Mouse (Mus musculus) T-helper 17 cell (primary cell): ENCODE measurements at regions not wholly inside any gene's neighbourhood (a gene's known extent, or its start where the extent isn't known, plus 50 kb on each side); places are given as distances from the start of the nearest gene placed in this dataset.

Source experiments
- in situ Hi-C, 2 experiments: fragments of 300-600 bp; cut with MboI, MseI; formaldehyde crosslinking; loops; 1 replicate in 1 of 2; 2 replicates in 1 of 2; pipeline ENCODE4 v1.15.1; 2025; ENCODE audit warnings: high pct_unique_total_duplicates in 2 of 2

DNA sequence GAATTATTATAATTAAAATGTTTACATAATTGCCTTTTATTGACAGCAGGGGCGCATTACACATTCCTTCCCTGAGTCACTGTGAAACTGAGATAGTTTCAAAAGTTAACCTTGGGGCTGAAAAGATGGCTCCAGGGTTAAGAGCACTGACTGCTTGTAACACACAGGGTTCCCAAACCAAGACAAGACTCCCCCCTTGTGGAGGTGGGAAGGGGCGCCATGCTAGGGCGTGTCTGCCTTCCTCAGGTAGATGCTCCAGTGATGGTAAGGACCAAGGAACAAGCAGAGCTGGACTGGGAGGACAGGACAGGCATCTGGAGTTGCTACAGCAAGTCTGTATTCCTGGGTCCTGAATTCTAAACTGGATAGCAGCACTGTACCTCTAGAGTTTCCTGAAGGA is 351.9 kb downstream of the Tbc1d22a start:
- in situ Hi-C loops = no loop called here

GRCm38 (mm10) chr15:86574311-86574710 is 360.1 kb downstream of the Tbc1d22a start:
- in situ Hi-C loops = no loop called here

DNA sequence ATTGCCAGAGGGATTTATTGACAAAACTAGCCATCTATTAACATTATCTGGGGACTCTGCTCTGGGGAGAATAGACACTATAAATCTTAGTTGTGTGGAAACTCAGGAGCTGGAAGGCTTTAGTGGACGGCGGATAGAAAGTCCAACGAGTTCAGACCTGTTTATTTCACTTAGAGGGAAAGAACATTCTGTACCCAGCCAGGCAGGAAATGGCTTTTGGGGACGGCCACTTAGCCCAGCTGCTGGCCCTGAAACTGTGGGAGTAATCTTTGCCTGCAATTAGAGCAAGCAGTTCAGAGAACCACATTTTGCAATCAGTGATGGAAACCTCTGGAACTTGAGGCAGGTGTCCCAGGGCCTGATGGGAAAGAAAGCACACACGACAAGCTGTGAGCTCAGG is 362.4 kb downstream of the Tbc1d22a start:
- in situ Hi-C loops = no loop called here

DNA sequence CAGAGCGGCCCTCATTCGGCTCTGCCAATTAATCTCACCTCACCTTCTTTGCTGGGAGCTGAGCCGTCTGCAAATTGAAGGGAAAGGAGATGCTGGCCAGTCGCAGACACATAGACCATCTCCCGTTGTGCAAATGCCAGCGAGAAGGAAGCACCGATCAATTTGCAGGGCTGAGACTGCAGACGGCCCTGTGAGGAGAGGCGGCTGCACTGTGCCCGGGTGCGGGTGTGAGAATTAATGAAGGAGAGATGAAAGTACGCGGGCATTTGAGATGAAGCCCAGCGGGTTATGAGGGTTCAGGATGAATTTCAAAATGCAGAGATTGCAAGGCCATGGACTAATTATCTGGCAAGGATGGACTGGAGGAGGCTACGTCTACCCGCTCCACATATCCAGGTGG is 364.4 kb downstream of the Tbc1d22a start:
- in situ Hi-C loops = no loop called here

DNA sequence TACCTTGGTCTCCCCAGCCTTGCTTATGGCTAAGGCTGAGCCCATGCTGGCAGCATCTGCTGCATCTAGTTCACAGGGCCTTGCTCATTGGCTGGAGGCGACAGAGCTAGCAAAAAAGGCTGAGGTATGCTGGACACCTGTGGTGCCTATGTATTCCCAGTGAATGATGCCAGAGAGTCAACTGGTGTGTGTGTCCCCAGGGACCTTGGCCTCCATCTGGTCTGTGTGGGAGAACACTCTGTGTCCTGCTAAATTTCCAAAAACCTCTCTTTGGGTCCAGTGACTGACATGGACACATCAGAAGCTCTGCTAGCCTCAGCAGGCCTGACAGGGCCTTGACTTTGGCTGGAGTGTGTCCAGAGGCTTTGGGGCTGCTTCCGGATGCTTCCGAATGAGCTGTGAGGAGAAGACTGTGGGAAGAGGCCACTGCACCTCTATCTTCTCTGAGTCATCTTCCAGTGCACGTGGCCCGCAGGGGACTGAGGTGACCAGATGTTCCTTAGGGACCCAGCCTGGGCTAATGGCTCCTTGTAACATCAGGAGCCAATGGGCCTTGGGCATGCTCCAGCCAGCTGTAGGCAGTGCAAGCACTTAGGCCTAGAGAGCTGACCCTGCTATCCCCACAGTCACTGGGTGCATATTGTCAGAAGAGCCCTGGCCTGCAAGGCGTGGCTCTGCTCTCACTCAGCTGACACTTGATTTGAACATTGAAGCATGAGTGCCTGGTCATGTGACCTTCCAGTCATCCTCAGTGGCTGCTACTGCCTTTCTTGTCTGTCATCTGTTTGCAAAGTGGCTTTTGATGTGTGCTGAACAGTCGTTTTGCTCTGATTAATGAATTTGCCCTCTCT is 368.2 kb downstream of the Tbc1d22a start:
- in situ Hi-C loops = no loop called here

DNA sequence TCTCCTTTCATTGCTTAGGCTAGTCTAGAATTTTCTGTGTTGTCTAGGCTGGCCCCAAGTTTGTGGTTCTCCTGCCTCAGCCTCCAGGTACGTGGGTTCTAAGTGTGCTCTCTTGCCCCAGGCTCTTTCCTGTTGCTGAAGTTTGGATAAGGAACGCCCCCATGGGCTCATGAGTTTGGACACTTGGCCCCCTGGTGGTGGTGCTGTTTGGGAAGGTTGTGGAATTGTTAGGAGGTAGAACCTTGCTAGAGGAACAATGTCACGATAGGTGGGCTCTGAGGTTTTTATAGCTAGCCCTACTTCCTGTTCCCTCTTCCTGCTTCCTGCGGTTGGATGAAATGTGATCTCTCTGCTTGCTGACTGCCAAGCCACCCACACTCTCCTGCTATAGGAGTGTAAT is 371.5 kb downstream of the Tbc1d22a start:
- in situ Hi-C loops = no loop called here

DNA sequence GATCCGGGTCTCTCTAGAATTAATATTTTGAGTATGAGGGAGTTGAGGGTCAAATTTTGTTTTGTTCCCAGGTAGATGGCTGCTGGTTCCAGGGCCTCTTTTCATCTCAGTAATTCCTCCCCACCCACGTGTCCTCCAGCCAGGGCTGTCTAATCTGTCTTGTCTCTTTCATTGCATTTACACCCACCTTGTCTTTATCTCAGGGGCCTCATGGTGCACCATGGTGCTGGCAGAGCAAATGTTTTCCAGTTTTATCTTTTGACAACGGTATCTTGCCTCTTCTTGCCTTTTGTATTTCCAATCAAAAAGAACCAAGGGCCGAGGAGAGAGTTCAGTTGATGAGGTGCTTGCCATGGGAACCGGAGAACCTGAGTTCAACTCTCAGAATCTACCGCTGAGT is 372.9 kb downstream of the Tbc1d22a start:
- in situ Hi-C loops = no loop called here

DNA sequence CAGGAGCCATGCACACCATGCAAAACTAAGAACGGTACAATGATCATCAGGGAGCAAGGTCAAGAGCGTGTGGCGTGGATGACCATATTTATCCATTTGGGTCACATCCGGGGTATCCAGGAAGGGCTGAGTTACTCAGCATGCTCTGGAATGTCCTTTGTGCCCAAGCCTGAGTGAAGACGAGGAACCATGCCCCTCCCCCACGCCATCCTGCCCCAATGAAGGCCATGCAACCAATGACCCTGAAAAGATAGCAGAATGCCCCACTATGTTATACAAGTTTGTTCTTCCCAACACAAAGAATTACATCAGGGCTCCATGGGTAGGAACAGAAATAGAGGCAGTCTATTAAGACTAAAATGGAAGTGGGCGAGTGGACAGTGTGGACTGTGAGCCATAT is 375.8 kb downstream of the Tbc1d22a start:
- in situ Hi-C loops = no loop called here

DNA sequence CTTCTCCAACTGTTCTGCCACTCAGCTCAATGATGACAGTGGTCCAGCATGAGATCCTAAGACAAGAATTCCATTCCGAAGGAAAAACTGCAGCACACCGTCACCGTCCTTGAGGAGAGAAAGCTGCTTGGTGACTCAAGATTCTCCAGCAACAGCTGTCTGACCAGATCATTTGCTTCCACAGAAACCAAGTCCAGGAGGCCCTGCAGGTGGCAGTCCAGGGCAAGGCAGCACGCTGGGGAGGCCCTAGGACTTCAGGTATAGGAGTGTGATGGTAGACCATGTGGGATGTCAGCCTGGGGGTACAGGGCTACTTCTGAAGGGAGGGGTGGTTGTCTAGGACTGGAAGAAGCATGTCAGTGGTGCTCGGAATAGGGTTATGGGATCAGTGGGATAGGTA is 376.6 kb downstream of the Tbc1d22a start:
- in situ Hi-C loops = no loop called here

- in situ Hi-C loops = no loop called here
Observed at GRCm38 (mm10) chr15:86593404-86593803, 379.1 kb downstream of the Tbc1d22a start.

GRCm38 (mm10) chr15:86606411-86606810 is 392.2 kb downstream of the Tbc1d22a start:
- in situ Hi-C loops = loop anchor here in 1 of 2 experiments (10.0 kb wide), 1 partner anchor 1698 kb away; no protein-coding TSS in a partner anchor

DNA sequence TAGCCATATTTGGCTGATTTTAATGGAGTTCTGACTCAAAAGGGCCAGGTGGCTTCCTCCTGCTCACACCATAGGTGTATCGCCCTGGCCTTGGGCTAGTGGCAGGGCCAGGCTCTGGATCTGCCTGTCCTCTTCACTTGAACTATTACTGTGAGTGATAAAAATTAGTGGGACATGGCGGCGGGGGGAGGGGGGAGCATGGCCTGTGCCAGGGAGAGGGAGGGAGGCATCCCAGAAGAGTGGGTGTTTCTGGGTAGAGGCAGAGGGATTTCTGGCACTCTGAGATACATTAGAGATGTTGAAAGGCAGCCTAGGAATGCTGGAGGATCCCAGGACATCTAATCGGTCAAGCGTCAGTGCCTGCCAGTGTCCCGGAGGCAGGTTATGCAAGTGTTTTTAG is 395.4 kb downstream of the Tbc1d22a start:
- in situ Hi-C loops = loop anchor here in 1 of 2 experiments (10.0 kb wide), 1 partner anchor 1695 kb away; no protein-coding TSS in a partner anchor

- in situ Hi-C loops = no loop called here
Observed at GRCm38 (mm10) chr15:86631376-86631775, 417.1 kb downstream of the Tbc1d22a start.

DNA sequence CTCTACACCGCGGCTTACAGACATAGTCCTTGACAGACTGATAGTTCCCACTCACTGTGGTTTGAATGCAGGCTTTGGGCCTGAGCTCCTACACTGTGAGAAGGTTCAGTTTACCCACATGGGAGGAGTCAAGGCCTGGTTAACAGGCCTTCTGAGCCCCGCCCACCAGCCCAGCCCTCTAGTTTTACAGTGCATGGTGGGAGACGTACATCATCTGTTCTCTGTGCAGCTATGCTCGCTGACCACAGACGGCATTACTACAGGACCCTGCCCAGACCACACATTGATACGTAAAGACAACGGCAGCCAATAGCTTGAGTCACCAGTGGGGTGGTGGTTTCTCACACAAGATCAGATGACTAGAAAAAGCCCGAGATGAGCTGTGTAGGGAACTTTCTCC is 431.0 kb downstream of the Tbc1d22a start:
- in situ Hi-C loops = no loop called here

DNA sequence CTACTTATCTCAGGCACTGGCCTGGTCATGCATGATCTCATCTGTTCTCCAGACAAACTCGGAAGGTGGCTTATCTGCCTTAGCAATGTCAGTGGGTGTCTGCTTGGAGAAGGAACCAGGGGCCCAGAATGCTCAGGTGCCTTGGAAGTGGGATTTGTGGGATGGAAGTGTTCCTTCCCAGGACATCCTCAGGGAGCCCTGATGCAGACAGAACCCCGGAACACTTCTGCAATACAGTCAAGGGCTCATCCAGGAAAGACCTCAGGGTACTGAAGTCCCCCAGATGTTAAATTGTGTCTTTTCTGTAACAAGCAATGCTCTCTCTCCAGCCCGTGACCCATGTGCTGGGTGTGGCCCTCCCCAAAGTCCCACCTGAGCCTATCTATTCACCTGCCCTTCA is 433.9 kb downstream of the Tbc1d22a start:
- in situ Hi-C loops = no loop called here

GRCm38 (mm10) chr15:86673096-86673520 is 458.8 kb downstream of the Tbc1d22a start:
- in situ Hi-C loops = no loop called here

DNA sequence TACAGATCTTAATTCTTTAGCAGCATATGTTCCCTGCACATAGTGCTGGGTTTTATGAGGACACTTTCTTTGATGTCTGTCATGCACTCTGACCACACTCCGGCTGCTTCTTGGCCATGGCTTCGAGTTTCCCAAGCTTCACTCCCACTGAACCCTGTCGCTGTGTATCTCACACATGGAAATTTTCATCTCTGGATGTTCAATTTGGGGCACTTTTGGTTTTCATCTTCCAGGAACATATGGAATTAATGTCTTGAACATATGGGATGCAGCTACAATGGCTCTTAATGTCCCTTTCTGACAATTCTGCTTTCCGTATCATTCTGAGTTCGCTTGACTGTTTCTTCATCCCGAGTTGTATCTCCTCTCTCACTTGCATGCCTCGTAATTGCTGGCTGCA is 462.8 kb downstream of the Tbc1d22a start:
- in situ Hi-C loops = no loop called here

DNA sequence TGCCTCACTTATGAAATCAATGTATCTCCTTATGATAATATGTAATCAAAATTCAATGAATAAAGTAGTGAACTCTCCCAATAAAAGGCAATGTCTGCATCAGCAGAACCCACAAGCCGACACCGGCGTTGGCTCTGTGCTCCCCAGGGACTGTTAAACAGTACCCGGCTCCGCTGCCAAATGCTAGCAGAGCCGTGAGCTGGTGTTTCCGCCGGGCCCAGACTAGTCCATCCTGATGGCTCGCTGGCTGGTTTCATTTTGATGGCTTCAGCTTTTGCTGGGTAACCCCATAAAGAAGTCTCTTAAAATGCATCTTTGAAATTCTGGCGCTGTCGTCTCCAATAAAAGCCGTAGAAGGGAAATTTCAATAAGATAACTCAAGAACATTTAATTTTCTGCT is 468.8 kb downstream of the Tbc1d22a start:
- in situ Hi-C loops = no loop called here

- in situ Hi-C loops = no loop called here
Observed at GRCm38 (mm10) chr15:86689694-86690093, 475.4 kb downstream of the Tbc1d22a start.

DNA sequence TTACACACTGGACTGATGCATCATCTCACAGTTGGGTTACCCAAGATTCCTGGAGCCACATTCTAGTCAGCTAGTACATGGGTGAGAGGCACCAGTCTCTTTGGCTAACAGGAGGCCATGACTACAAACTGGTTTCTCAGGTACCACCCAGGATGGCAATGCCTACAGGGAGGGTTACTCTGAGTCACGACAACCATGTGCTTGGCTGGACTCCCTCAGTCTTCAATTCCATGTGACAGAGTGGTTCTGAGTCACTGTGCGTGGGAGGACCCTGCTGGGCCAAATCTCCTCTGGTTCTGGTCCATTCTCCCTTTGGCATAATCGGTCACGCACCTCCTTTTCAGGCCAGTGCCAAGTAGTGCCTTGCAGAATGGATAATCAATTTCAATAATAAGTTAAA is 482.5 kb downstream of the Tbc1d22a start:
- in situ Hi-C loops = no loop called here

- in situ Hi-C loops = no loop called here
Observed at GRCm38 (mm10) chr15:86710429-86710828, 496.2 kb downstream of the Tbc1d22a start.

DNA sequence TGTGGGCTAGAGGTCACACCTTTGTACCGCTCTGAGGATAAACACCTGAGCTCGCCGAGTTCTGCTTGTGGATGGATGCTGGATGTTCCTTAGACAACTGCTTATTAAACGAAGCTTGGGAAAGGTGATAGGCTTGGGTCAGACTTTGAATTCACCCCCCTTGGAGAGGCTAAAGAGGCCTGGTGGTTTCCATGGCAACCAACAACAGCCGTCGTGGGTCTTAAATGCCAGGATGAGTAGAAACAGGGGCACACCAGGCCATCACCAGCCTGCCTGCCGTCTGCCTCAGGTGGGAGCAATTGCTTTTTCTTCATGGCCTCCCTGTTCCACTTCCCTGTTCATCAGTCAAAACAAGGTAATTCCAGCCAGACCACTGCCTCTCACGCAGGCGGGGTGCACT is 504.1 kb downstream of the Tbc1d22a start:
- in situ Hi-C loops = no loop called here

GRCm38 (mm10) chr15:86719088-86719487 is 504.8 kb downstream of the Tbc1d22a start:
- in situ Hi-C loops = no loop called here

- in situ Hi-C loops = no loop called here
Observed at GRCm38 (mm10) chr15:86721131-86721530, 506.9 kb downstream of the Tbc1d22a start.
